ENCODE assay signal across 16 mouse cellular contexts in the genomic region with DNA sequence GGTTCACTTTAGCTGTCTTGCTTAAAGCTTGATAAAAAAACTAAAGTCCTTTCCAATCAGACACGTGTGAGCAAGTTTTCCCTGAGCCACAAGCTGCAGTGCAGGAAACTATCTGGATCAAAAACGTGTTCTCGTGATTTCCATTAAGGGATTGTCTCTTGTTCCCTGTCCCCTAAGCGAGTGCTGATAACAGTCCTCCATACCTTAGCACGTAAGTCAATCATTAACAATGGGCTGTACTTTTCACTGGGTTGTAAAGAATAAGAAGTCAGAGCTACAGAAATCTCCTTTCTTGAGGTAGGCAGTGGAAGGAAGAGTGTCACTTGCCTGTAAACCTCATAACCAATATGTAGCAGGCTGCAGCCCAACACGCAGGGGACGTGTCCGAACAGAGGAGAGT. TPM values are rescaled to one million over a fixed set of nuclear protein-coding genes. Genes with fewer than 3 reads are reported as not detected.
"Had no signal": no experiment of that assay in that cellular context is flagged by ENCODE, and none has a peak within 500 bp of the region (broad histone marks: within the 10 kb centered on the region; RNA-seq: fewer than 3 reads in every experiment).

No protein-coding gene starts in this region.

- H3K27ac ChIP-seq: hindbrain, embryonic 13.5 days; hindbrain, postnatal 0 days; left cerebral cortex, adult 2 months; limb, embryonic 10.5 days; liver, embryonic 15.5 days; macrophage; midbrain, embryonic 15.5 days; neural tube, embryonic 15.5 days had no signal

- ATAC-seq: hindbrain, postnatal 0 days; midbrain, embryonic 15.5 days had no signal

- H3K4me3 ChIP-seq: hindbrain, embryonic 13.5 days; left cerebral cortex, adult 2 months; limb, embryonic 10.5 days; liver, embryonic 15.5 days; megakaryocyte, embryonic 14.5 days; midbrain, embryonic 15.5 days; neural tube, embryonic 15.5 days had no signal

- H3K9me3 ChIP-seq: hindbrain, embryonic 13.5 days; limb, embryonic 10.5 days; liver, embryonic 15.5 days; megakaryocyte, embryonic 14.5 days; midbrain, embryonic 15.5 days; neural tube, embryonic 15.5 days had no signal

- DNase-seq: kidney, adult 11 months; lung, adult 2 months; lung, postnatal 14 days; right cerebral cortex, adult 18-20 months; right cerebral cortex, postnatal 25 days had no signal

- H3K36me3 ChIP-seq: hindbrain, embryonic 13.5 days; limb, embryonic 10.5 days; liver, embryonic 15.5 days; midbrain, embryonic 15.5 days; neural tube, embryonic 15.5 days had no signal

- H3K4me1 ChIP-seq: hindbrain, embryonic 13.5 days; limb, embryonic 10.5 days; liver, embryonic 15.5 days; midbrain, embryonic 15.5 days; neural tube, embryonic 15.5 days had no signal

- H3K27me3 ChIP-seq: hindbrain, embryonic 13.5 days; liver, embryonic 15.5 days; megakaryocyte, embryonic 14.5 days; midbrain, embryonic 15.5 days; neural tube, embryonic 15.5 days had no signal

- H3K9ac ChIP-seq: hindbrain, embryonic 13.5 days; liver, embryonic 15.5 days; midbrain, embryonic 15.5 days; neural tube, embryonic 15.5 days had no signal

- H3K4me2 ChIP-seq: hindbrain, embryonic 13.5 days; liver, embryonic 11.5 days; liver, embryonic 15.5 days; midbrain, embryonic 11.5 days; midbrain, embryonic 15.5 days; neural tube, embryonic 15.5 days had no signal

RNA-seq across cellular contexts. Expression of a gene that starts 38.7 kb away (rescaled TPM):
- polyA plus RNA-seq: macrophage had no signal
